Mouse (Mus musculus) embryonic facial prominence, embryonic 13.5 days (tissue): ENCODE results near the gene Pdhb. TPM values are rescaled to one million over a fixed set of nuclear protein-coding genes. Genes with fewer than 3 reads are reported as not detected.

Source experiments
- ATAC-seq: fragments of 200-750 bp; cut with Nextera tagmentation; 2 replicates; pipeline ENCODE4 v1.8.0; 2017; ENCODE audit warnings: low read depth; ENCODE audit not compliant: insufficient number of reproducible peaks, insufficient read depth, low FRiP score, low TSS enrichment
- H3K27ac ChIP-seq: fragments of 300-500 bp; sonication (generic); 2 replicates; pipeline ENCODE4 v1.5.1; 2015; ENCODE audit warnings: moderate library complexity, mild to moderate bottlenecking, inconsistent platforms
- H3K27me3 ChIP-seq: fragments of 300-500 bp; sonication (generic); 2 replicates; pipeline ENCODE4 v1.6.1; 2015; ENCODE audit warnings: mild to moderate bottlenecking, inconsistent platforms
- H3K36me3 ChIP-seq: fragments of 300-500 bp; sonication (generic); 2 replicates; pipeline ENCODE4 v1.6.1; 2015; ENCODE audit warnings: mild to moderate bottlenecking, inconsistent platforms
- H3K4me1 ChIP-seq: fragments of 300-500 bp; sonication (generic); 2 replicates; pipeline ENCODE4 v1.6.1; 2015; ENCODE audit warnings: inconsistent platforms
- H3K4me2 ChIP-seq: fragments of 300-500 bp; sonication (generic); 2 replicates; pipeline ENCODE4 v1.6.1; 2015; ENCODE audit warnings: moderate library complexity, mild to moderate bottlenecking, inconsistent platforms
- H3K4me3 ChIP-seq: fragments of 300-500 bp; sonication (generic); 2 replicates; pipeline ENCODE4 v1.5.1; 2015; ENCODE audit warnings: mild to moderate bottlenecking, inconsistent platforms
- H3K9ac ChIP-seq: fragments of 300-500 bp; sonication (generic); 2 replicates; pipeline ENCODE4 v1.6.1; 2015; ENCODE audit warnings: mild to moderate bottlenecking, inconsistent platforms
- H3K9me3 ChIP-seq: fragments of 300-500 bp; sonication (generic); 2 replicates; pipeline ENCODE4 v1.6.1; 2016; ENCODE audit warnings: inconsistent platforms
- WGBS: fragments of 180-500 bp; shearing (Covaris S2); methylation state at CpG from one replicate; pipeline ENCODE4 v1.1.7; 2015; ENCODE audit warnings: mixed read lengths; 5-methylcytosine and 5-hydroxymethylcytosine counted together
- polyA plus RNA-seq: library from polyadenylated mRNA; unstranded; fragments of >200 nt; fragmentation: Nextera tagmentation; extraction: Ambion mirVana; gene quantifications from 2 replicates; pipeline ENCODE4 v1.2.1, GENCODE M21; 2015

Gene Pdhb
- polyA plus RNA-seq, 1 experiment from 2014 or later, result 203 TPM

DNA sequence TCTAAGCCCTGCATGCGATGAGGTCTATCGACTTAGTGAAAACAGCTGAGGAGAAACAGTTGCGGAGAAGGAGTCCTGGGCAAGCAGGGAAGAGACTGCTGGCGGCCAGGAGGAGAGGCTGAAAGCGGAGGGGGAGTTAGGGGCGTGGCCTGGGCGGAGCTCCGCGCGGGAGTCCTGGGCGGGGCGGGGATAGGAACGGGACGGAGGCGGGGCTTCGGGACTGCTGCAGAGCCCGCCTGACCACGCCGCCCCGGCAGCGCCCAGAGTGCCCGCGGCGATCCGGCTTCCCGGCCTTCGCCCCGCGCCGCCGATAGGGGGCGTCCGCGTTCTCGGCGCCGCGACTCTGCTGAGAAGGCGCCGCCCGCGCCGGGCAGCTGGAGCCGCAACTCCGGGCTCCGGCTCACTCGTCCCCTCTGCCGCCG is 41.0 kb upstream of the Pdhb start, which contains the start of gene Kctd6:
Kctd6 (plus strand) TSS at position 338 of the 422 bp plus-strand sequence.
- Histone ChIP-seq H3K4me1 (peaks cover 16% of the 10 kb centered on the region), H3K4me2 (peak within 1 kb of the TSS; percentile 85), H3K27ac (peak within 1 kb of the TSS; percentile 90), H3K9me3 (no peaks in the 10 kb centered on the region), H3K9ac (peak within 1 kb of the TSS; percentile 92), H3K27me3 (no peaks in the 10 kb centered on the region; the same call in 1 of the 2 replicates), H3K36me3 (no peaks in the 10 kb centered on the region), H3K4me3 (peak within 1 kb of the TSS; percentile 75)
- ATAC-seq, result peak; percentile 95
- under 1% methylated on average over 29 of the region's 49 CpGs for WGBS

DNA sequence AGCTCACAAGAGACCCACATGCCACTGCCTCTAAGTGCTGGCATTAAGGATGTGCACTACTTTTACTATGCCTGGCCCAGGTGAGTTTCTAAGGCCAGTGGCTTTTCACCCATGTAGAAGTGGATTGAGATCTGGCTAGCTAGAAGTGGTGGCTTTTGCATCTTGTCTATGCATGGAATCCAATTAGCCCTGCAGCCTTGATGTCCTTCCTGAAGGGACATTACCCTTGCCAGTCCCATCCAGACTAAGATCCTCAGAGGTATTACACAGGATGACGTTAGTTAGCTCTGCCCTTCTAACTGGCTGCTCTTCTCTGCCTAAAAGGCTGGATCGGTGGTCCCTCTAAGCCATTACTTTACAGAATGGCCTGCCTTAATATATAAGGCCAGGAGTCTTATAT is 40.2 kb upstream of the Pdhb start:
- 83% methylated on average over 2 of the region's 2 CpGs for WGBS
- Histone ChIP-seq H3K9me3 (no peaks in the 10 kb centered on the region), H3K27me3 (no peaks in the 10 kb centered on the region; the same call in 1 of the 2 replicates), H3K4me2 (no peak overlapping the region), H3K4me3 (no peak overlapping the region), H3K27ac (no peak overlapping the region), H3K9ac (no peak overlapping the region), H3K36me3 (no peaks in the 10 kb centered on the region), H3K4me1 (peaks cover 16% of the 10 kb centered on the region)
- no peak for ATAC-seq

DNA sequence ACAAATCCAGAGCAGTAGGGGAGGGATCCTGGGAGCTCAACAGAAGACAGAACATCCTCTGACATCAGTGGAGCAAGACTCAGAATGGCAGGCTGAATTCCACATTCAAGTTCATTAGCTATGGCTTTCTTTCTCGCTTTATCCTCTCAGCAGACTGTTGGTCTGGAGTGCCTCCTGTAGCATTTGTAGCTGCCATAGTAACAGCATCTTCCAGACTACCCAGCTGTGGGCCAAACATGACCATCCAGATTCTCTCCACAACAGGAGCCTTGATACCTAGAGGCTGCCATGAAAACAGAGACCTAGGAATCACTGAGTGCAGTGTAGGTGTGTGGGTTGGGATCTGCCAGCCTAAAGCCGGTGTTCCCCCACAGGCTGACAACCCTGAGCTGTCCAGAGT is 37.1 kb upstream of the Pdhb start:
- Histone ChIP-seq H3K4me1 (peaks cover 8% of the 10 kb centered on the region), H3K27me3 (no peaks in the 10 kb centered on the region), H3K27ac (no peak overlapping the region), H3K4me2 (no peak overlapping the region), H3K9ac (no peak overlapping the region), H3K9me3 (no peaks in the 10 kb centered on the region), H3K36me3 (no peaks in the 10 kb centered on the region), H3K4me3 (no peak overlapping the region)
- 86% methylated on average over 2 of the region's 2 CpGs for WGBS
- ATAC-seq, result no peak

DNA sequence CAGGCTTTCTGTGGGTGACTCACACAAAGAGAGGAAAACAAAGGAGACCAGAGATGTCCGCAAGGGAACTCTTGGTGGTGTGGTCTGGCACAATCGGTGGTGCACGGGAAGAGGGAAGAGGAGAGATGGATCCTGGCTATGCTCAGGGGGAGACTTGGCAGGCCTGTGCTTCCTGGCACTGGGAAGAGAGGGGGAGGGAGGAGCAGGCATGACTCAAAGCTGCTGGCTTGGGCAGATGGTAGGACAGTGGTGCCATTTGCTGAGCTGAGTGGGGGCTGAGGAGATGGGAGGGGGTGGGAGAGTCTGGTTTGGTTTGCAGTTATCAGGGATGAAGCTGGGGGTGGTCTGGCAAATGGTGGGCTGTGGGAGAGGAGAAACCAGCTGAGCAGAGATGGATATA is 36.1 kb upstream of the Pdhb start:
- Histone ChIP-seq H3K4me3 (no peak overlapping the region), H3K36me3 (no peaks in the 10 kb centered on the region), H3K9me3 (no peaks in the 10 kb centered on the region), H3K4me1 (0 out of 2 replicates have a peak, but pooled peaks cover 4% of the 10 kb centered on the region), H3K9ac (no peak overlapping the region), H3K27ac (no peak overlapping the region), H3K4me2 (no peak overlapping the region), H3K27me3 (no peaks in the 10 kb centered on the region)
- 75% methylated on average over 3 of the region's 3 CpGs for WGBS
- no peak for ATAC-seq

DNA sequence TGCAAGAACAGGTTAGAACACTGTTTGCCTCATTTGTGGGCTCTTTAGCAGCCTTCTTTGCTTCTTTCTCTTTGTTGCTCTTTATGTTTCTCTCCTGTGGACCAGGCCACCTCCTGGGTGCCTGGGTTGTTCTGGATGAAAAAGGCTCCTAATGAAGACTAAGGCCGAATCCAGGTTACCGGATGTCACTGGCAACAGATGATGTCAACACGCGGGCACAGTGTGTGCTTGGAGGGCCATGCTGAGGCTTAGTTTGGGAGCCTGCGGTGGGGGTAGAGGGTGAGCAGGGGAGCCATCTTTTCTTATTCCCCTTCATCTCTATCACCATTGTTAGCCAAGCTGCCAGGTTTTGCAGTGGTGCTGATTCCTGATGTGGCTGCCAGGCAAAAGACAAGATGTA is 34.7 kb upstream of the Pdhb start:
- H3K36me3 ChIP-seq, result no peaks in the 10 kb centered on the region
- no peak overlapping the region for H3K4me2 ChIP-seq
- H3K27ac ChIP-seq, result no peak overlapping the region
- H3K27me3 ChIP-seq, result no peaks in the 10 kb centered on the region
- WGBS, result 73% methylated on average over 5 of the region's 5 CpGs
- no peaks in the 10 kb centered on the region for H3K9me3 ChIP-seq
- 0 out of 2 replicates have a peak, but pooled peaks cover 4% of the 10 kb centered on the region for H3K4me1 ChIP-seq
- H3K9ac ChIP-seq, result no peak overlapping the region
- no peak for ATAC-seq
- H3K4me3 ChIP-seq, result no peak overlapping the region

DNA sequence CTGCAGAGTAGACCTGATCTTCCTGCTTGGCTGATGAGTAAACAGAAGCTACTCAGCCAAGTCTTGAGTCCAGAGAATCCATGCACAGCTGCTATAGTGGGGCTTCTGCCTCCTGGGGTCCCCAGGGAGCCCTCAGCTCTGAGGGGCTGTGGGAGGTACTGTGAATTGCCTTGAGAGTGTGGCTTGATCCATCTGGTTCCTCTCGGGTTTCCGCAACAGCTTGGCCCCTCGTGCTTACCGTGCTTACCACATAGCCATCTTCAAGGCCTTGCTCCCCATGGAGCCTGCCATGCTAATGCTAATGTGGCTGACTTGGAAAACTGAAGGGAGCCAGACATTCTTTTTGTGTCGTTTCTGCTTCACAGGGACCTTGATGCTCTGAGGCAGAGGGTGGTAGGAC is 34.3 kb upstream of the Pdhb start:
- Histone ChIP-seq H3K36me3 (no peaks in the 10 kb centered on the region), H3K27ac (no peak overlapping the region), H3K4me1 (0 out of 2 replicates have a peak, but pooled peaks cover 4% of the 10 kb centered on the region), H3K27me3 (no peaks in the 10 kb centered on the region), H3K4me3 (no peak overlapping the region), H3K9me3 (no peaks in the 10 kb centered on the region), H3K4me2 (no peak overlapping the region), H3K9ac (no peak overlapping the region)
- 26% methylated on average over 5 of the region's 5 CpGs for WGBS
- peak; percentile 62; the same call in 1 of the 2 replicates for ATAC-seq

DNA sequence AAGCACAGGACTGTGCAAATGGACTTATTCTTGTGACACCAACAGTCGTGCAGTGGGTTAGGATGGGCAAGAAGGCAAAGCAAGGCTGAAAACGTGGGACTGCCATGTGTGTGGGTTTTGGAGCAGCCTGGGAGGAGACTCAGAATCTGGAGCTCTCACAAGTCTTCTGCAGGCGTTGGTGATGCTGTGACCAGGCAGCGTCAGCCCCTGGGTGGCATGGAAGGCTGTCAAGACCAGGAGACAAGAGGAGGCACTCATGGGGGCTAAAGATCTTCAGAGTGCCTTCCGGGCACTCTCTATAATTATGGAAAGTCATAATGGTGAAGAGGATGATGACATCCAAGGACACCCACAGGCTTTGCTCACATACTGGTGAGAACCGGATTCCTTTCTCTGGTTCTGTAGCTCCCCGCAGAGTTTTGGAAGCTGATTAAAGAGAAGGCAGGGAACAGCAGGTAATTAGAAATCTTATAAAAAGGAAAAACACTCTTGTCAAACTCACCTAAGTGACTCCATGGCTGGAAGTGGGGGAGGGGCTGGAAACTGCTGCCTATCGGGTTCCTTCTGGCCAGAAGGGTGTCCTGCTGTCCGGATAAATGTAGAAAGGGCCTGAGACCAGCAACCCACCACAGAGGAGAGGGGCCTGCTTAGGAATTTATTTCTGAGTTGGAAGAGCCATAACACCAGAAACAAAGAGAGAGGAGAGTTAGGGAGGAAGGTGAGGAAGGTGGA is 33.5 kb upstream of the Pdhb start:
- 58% methylated on average over 9 of the region's 9 CpGs for WGBS
- Histone ChIP-seq H3K4me3 (no peak overlapping the region), H3K4me2 (no peak overlapping the region), H3K27ac (no peak overlapping the region), H3K9me3 (no peaks in the 10 kb centered on the region), H3K4me1 (0 out of 2 replicates have a peak, but pooled peaks cover 4% of the 10 kb centered on the region), H3K27me3 (no peaks in the 10 kb centered on the region), H3K36me3 (no peaks in the 10 kb centered on the region), H3K9ac (no peak overlapping the region)
- ATAC-seq, result no peak

DNA sequence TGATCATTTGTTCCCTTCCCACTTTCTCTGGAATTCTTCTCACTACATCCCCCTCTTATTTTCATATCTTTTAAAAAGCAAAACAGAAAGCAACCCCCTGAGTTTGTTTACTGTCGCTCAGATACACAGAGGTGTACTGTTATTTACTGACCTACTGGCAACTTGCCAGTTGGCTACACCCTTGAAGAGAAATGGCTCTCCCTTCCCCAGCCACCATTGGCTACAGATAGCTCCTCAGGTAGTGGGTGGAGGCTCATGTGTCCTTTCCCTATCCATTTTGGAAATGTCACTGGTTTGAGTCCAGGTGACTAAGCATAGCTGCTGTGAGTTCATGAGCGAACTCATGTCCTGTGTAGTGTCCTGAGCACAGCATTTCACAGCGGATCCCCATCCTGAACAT is 28.9 kb upstream of the Pdhb start:
- no peak overlapping the region for H3K4me3 ChIP-seq
- no peaks in the 10 kb centered on the region for H3K4me1 ChIP-seq
- no peaks in the 10 kb centered on the region for H3K27me3 ChIP-seq
- 60% methylated on average over 3 of the region's 3 CpGs for WGBS
- H3K27ac ChIP-seq, result no peak overlapping the region
- H3K4me2 ChIP-seq, result no peak overlapping the region
- no peaks in the 10 kb centered on the region for H3K36me3 ChIP-seq
- no peaks in the 10 kb centered on the region for H3K9me3 ChIP-seq
- no peak for ATAC-seq
- no peak overlapping the region for H3K9ac ChIP-seq

DNA sequence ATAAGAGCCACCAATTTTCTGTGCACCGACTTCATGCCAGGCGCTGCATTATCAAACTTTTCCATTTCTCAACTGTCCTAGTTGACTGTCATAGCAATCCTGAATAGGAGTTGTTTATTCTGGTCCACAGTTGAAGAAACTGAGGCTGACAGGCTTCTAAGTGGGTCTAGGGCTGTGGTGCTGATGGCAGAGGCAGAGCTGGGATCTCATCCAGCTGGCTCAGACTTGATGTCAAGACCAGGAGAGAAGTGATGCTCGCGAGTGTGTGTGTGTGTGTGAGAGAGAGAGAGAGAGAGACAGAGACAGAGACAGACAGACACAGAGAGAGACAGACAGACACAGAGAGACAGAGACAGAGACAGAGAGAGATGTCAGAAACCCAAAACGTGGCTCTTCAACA is 27.9 kb upstream of the Pdhb start:
- ATAC-seq, result no peak
- 82% methylated on average over 5 of the region's 5 CpGs for whole genome bisulfite sequencing
- Histone ChIP-seq H3K9me3 (no peaks in the 10 kb centered on the region), H3K27me3 (no peaks in the 10 kb centered on the region), H3K4me1 (no peaks in the 10 kb centered on the region), H3K4me2 (no peak overlapping the region), H3K36me3 (no peaks in the 10 kb centered on the region), H3K27ac (no peak overlapping the region), H3K9ac (no peak overlapping the region), H3K4me3 (no peak overlapping the region)

DNA sequence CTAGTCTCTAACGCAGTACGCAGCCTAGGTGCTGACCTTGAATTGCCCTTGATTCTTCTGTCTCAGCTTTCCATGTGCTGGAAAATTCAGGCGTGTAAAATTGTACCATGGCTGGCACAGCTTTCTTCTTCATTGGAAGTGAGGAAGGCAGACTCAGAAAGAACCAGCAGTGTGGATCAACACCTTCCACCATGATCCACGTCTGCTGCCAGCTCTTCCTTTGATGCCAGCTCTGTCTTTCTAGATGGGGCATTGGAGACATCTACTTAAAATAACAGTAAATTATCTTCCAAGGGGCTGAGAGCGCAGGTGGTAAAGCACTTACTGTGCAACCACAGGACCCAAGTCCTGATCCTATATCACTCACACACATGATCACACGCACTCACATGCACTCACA is 19.9 kb upstream of the Pdhb start:
- no peaks in the 10 kb centered on the region for H3K27me3 ChIP-seq
- no peaks in the 10 kb centered on the region for H3K9me3 ChIP-seq
- H3K36me3 ChIP-seq, result no peaks in the 10 kb centered on the region
- no peak overlapping the region for H3K9ac ChIP-seq
- ATAC-seq, result no peak
- WGBS, result 83% methylated on average over 6 of the region's 6 CpGs
- H3K4me2 ChIP-seq, result no peak overlapping the region
- no peaks in the 10 kb centered on the region for H3K4me1 ChIP-seq
- no peak overlapping the region for H3K27ac ChIP-seq
- no peak overlapping the region for H3K4me3 ChIP-seq

DNA sequence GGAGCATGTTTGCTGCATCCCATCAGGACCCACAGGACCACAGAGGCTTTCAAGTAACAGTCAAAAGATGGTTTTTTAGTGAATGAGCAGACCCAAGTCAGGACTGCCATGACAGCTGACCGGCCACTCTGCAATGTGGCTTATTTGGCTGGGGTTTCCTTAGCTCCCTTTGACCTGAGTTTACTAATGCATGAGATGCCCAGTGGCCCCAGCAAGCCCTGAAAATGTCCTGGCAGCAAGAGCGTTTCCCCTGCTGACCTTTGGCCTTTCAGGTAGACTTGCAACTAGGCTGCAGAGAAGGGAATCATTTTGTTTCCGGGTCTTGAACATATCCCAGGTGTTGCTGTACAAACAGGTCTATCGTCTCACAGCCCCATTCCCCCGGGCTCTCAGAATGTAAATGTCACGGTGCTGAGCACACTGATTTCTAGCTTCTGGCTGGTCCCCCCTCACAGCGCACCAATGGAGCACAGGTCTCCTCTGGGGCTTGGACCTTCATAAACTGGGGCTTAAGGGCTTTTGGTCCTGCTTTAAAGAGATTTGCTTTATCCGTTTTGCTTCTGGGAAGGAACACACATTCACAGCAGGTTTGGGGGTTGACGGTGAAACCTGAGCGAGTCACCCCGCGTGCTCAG is 18.6 kb upstream of the Pdhb start:
- no peaks in the 10 kb centered on the region for H3K27me3 ChIP-seq
- H3K9me3 ChIP-seq, result no peaks in the 10 kb centered on the region
- no peaks in the 10 kb centered on the region for H3K36me3 ChIP-seq
- WGBS, result 53% methylated on average over 12 of the region's 12 CpGs
- H3K4me3 ChIP-seq, result no peak overlapping the region
- no peak overlapping the region for H3K4me2 ChIP-seq
- no peaks in the 10 kb centered on the region for H3K4me1 ChIP-seq
- no peak overlapping the region for H3K9ac ChIP-seq
- ATAC-seq, result no peak
- no peak overlapping the region for H3K27ac ChIP-seq

DNA sequence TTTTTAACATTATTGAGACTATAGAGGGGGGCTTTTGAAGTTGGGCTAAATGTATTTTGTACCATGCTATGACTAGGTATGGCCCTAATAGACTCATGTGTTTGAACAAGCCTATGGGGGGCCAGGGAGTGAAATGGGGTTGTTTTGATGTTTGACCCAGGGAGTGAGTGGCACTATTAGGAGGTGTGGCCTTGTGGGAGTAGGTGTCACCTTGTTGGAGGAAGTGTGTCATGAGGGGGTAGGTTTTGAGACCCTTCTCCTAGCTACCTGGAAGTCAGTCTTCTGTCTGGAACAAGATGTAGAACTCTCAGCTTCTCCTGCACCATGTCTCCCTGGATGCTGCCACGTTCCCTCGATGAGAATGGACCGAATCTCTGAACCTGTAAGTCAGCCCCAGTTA is 17.7 kb upstream of the Pdhb start:
- Histone ChIP-seq H3K36me3 (no peaks in the 10 kb centered on the region), H3K4me2 (no peak overlapping the region), H3K27ac (no peak overlapping the region), H3K4me3 (no peak overlapping the region), H3K27me3 (no peaks in the 10 kb centered on the region), H3K9ac (no peak overlapping the region), H3K4me1 (no peaks in the 10 kb centered on the region), H3K9me3 (no peaks in the 10 kb centered on the region)
- ATAC-seq, result no peak
- 94% methylated on average over 3 of the region's 3 CpGs for WGBS
